Mouse (Mus musculus) naive thymus-derived CD4-positive, alpha-beta T cell, adult 2 months (primary cell): ENCODE measurements around the gene Siva1.

Experiments used
- DNase-seq: peaks from one replicate; pipeline ENCODE4 v3.0.0-alpha.2; 2011; ENCODE audit warnings: low read depth

Gene Siva1

DNA sequence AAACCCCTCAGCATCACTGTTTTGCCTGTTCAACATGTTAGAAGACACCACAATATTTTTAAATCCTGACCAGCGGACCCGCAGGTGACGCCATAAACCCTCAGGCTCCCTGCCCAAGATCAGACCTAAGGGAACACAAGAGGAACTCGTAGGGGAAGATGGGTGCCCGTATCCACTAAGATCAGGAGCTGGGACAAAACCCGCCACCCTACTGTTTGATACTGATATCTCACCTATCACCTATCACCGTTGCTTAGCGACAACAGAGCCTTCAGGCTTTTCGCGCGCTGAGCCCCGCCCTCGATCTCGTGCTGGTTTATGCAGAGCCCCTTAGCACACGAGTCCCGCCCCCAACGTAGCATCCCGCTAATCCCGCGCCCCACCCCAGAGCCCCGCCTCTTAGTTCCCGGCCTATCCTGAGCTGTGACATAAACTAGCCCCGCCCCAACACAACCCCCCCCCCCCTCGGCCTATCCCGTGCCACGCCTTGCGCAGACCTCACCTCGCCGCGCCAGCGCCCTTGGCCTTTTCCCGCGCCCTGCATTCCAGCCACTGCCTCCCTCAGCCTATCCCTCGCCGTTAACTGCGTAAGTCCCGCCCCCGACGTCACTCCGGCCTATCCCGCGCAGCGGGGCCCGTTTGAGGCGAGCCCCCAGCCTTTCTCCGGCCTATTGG lies at the start of gene Siva1:
Gene Siva1, plus strand, starts transcription at position 500 of the 675 bp plus-strand sequence.
- peak; percentile 97 for DNase-seq

DNA sequence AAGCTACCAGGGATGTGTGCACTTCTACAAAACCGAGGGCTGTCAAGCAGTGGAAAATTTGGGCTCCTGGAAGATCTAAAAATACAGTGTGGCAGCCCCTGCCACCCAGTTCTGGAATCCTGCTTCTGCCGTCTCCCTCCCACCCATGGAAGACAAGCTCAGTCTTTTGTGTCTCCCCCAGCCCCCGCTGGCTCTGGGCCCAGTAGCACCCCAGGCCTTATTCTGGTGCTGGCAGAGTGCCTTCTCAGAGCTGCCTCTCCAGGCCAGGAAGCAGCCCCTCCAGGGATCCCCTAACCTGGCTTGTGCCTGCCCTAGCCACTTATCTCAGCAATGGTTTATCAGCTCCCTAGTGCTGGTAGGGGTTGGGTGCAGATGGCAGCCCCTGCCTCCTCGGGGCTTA lies 49.5 kb upstream of the Siva1 start:
- DNase-seq, result no peak

DNA sequence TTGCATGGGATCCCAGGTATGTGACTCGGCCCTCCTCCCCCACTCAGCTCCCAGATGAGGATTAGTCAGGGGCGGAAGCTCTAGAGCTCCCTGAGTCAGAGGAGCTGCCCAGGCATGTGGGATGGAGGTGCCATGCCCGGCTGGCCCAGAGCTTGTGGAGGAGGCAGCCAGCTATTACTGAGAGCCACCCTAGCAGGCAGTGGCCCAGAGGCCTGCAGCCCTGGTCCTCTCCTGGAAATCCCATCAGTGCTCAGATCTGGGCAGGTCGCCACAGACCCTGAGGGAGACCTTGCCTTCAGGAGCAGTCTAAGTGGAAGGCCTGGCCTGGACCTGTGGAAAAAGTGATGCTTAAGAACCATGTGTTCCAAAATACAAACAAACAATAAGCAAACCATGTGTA lies 48.9 kb upstream of the Siva1 start:
- DNase-seq, result no peak

DNA sequence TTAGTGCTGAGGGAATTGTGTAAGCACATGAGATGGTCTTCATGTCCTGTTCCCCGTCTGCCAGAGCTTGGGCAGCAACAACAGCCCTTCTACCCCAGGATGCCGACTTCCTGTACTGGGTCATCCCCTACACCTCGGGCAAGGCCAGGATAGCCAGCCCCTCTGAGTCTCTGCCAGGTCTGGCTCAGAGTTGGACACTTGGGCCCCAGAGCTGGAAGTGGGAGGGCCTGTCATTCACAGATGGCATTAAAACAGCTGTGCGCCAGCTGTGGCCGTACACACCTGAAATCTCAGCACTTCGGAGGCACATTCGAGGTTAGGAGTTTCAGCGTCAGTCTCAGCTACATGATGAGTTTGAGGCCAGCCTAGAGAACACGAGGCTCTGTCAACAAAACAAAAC lies 48.0 kb upstream of the Siva1 start:
- DNase-seq, result no peak

DNA sequence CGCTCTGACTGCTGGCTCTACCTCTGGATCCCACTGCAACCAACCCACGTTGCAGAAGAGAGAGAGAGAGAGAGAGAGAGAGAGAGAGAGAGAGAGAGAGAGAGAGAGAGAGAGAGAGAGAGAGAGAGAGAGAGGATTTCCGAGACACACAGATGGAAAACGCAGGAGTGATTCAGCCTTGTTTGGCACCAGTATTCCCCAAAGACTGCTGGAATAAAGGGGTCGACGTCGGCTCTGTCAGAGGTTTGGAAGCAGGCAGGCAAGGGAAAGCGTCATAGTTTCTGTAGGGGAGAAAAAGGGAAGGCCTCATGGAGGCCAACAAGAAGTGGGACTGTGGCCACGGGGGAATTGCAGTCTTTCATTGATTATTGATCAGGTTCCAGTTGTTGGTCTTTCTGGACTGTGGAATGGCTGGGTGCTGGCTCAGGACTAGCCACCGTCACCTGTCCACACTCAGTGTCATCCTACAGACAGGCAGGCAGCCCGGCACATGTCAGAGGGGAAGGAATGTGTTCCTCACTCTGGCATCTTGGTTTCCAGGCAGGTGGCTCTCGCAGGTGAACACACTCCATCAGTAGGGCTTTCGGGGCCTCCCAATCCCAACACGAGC lies 47.5 kb upstream of the Siva1 start:
- DNase-seq, result no peak

DNA sequence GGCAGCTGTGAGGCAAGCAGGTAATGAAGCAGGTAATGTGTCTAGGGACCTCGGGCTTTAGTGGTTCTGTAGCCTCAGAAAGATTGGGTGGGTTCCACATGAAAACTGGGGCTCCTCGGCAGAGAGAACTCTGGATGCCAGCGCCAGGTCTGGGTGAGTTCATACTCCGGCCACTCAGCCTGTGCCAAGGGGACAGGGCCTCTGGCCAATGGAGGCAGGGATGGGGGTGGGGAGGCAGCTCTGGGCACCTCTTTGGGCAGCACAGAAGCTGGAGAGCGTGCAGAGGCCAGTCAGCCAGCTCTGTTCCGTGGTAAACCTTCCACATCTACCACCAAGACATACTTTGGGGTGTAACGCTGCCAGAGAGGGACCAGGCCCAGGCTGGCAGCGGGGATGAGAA lies 46.9 kb upstream of the Siva1 start:
- DNase-seq, result no peak

DNA sequence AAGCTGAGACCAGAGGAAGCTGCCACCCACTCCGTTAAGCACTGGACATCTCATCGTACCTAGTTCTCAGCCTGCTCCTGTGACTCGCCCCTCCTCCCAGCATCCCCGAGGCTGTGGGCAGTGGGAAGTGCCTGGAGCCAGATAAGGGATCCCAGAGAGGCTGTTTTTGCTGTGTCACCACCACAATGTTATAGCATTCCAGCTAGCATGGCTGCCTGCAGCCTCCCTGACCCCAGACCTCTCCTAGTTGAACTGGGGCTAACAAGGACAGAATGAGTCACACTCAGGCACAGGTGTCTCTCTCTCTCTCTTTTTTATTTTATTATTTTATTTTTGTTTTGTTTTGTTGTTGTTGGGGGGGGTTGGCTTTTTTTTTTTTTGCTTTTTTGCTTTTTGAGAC lies 45.3 kb upstream of the Siva1 start:
- DNase-seq, result no peak

DNA sequence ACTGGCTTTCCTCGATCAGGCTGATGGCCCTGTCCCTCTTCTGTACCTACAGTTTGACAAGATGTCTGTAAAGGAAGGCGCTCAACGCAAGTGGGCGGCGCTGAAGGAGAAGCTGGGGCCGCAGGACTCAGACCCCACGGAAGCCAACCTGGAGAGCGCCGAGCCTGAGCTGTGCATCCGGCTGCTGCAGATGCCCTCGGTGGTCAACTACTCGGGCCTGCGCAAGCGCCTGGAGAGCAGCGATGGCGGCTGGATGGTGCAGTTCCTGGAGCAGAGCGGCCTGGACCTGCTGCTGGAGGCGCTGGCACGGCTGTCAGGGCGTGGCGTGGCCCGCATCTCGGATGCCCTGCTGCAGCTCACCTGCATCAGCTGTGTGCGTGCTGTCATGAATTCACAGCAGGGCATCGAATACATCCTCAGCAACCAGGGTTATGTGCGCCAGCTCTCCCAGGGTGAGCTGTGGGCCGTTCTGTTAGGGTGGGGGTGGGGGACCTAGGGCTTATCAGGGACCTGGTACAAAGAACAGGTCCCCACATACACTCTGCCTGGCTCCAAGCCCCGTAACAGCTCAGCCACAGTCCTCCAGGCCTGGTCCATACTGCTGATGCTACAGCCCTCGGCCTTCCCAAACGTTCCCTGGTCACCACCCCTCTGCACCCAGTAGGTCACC lies 44.4 kb upstream of the Siva1 start:
- DNase-seq, result no peak

DNA sequence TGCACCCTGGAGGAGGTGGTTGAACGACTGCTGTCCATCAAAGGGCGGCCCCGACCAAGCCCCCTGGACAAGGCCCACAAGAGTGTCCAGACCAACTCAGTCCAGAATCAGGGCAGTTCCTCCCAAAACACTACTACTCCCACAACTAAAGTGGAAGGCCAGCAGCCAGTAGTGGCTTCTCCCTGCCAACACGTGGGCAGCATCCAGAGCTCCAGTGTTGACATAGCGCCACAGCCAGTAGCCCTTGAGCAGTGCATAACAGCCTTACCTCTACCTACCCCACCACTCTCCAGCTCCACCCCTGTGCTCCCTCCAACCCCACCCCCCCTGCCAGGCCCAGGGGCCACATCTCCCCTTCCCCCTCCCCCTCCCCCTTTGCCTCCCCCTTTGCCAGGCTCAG lies 40.5 kb upstream of the Siva1 start:
- DNase-seq, result no peak

DNA sequence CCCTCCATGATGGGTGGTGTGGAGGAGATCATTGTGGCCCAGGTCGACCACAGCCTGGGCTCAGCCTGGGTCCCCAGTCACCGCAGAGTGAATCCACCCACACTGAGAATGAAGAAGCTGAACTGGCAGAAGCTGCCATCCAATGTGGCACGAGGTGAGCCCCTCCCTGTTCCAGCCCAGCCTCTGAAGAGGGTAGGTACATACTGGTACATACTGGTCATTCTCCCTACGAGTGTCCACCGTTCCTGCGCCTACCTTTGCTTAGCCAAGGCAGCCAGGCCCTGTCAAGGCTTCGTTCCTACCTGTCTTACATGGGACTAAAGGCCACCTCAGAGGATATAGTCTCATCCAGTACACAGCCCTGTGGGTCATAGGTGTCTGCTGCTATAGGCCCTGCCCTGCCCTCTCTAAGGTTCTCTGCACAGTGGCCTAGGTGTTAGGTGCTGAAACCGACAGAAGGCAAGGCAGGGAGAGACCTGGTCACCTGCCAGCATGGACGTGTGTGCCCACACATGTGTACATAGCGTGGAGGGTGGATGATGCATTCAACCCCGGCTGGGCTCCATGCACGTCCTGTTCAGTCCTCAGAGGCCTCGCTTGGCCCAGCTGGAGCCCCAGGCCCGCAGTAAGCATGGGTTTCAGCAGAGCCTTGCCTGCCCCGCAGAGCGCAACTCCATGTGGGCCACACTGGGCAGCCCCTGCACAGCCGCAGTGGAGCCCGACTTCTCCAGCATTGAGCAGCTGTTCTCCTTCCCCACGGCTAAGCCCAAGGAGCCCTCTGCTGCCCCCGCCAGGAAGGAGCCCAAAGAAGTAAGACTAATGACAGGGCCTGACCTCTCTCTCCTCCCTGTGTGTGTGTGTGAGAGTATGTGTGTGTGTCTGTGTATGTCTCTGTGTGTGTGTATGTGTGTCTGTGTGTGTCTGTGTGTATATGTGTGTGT lies 39.5 kb upstream of the Siva1 start:
- DNase-seq, result no peak

DNA sequence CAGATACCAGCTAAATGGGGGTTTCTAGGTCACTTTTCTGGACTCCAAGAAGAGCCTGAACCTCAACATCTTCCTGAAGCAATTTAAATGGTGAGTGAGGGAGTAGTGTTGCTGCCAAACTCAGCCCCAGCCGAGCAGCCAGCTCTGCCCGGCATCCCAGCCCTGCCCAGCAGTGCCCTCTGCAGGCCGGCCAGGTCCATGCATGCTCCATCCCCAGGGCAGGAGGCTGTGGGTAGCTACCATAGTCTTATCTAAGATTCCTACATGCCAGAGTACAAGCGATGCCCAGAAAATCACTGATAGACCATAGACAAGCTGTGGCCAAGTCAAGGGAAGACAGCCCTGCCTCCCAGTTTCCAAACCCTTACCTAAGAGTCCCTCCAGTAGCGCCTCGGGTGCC lies 38.7 kb upstream of the Siva1 start:
- peak; percentile 78 for DNase-seq

DNA sequence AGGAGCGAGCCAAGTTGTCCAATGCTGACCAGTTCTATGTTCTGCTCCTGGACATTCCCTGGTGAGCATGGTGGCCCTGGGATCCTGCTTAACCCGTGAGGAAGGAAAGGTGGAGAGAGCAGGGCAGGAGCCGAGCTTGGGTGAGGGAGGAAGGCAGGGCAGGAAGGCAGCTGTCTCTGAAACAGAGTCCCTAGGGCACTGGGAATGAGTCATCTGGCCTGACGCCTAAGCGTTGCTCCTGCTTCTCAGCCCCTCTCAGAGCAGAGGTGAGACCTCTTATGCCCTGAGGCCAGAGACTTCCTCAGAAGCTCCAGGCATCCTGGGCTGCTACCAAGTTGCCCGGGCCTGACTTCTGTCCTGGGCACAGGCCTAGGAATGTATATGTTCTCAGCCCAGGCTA lies 37.5 kb upstream of the Siva1 start:
- DNase-seq, result no peak

DNA sequence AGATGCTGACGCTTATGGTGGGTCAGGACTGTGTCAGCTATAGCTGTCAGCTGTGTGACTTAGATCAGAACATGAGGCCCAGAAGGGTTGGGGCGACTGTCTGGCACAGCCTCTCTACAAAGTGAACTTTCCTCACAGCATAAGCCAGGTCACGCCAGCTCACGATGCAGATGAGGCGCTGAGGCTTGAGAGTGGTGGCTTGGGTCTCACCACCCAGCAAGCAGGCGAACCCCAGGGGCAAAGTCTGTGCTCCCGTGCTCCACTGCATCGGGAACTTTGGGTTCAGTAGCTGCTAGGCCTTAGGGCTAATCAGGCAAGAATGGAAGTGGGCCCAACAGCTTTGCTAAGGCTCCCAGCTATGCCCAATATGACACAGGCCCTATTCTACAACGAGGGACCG lies 35.4 kb upstream of the Siva1 start:
- DNase-seq, result no peak

DNA sequence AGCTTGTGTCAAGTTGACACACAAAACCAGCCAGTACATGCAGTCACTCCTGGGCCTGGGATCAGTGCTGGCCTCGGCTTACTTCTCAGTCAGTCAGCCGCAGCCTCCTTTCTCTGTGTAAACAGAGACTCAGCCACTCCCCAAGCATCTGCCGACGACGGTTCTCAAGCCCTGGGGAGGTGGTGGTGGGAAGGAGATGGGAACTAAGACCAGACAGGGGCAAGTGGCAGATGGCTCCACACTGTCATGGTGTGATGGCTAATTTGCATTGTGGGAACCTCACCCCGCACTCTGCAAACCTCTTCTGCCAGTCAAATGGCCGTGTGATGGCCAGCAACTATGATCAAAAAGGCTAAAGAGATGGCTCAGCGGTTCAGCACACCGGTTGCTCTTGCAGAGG lies 27.8 kb upstream of the Siva1 start:
- no peak for DNase-seq

DNA sequence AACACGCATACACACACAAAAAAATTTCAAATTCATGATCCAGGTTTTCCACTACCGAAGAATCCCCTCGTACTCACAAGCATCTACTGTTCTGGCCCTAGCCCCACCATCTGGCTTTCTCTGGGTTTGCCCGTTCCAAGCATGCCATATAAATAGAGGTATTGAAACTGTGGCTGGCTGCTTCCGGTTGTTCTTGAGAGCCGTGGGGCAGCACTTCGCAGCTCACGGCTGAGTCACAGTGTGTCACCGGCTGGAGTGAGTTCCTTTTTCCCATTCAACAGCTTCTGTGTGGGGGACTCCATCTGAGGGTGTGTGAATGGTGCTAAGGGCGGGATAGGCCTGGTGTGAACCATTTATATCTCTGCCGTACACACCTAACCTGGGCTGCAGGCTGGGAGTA lies 27.3 kb upstream of the Siva1 start:
- peak; percentile 56 for DNase-seq

DNA sequence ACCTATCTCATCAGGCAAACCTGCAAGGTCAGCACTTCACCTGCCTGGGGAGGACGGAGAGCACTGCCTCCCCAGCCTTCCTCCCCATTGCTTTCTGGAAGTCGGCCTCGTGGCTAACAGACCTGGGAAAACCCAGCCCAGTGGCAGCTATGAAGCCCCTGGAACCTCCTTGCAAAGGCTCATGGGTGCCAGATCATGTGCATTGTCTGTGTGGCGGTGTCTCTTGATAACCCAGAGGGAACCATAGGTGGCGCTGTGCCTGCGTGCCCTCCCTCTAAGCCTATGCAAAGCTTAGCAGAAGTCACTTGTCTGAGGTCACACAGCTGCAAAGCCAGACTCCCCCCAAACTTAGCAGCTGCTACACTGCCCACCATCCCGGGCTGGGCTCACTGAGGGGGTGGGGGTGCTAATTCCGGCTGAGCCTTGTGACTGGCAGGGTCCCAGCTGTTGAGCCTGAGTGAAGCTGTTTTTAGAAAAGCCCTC lies 26.5 kb upstream of the Siva1 start:
- peak; percentile 85 for DNase-seq

DNA sequence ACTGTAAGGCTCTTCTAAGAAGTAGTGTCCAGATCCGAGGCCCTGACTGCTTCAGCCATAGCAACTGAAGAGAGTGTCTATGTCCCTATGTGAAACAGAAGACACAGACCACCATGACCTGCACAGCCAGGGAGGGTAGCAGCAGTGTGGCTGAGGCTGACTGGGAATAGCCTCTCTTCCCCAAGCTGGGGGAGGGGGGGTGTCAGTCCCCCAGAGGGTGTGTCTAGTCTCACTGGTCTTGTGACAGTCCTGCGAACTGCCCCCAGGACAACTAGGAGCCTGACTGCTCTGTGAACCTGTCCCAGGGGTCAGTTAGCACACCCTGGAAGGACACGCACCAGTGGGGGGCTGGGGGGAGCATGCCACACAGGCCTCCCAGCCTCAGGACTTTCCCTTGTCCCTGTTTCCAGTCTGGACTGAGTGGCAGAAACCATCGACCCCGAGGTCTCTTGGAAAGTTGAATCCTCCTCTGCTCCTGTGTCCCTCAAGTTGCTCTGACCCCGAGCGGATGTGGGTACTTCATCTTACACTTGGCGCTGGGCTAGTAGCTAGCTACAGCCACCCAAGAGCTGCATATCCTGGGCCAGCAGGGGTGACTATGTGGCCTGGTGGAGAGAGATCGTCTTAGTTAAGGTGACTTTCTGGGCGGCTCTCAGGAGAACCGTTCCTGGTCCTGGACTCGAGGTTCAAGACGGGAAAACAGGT lies 25.3 kb upstream of the Siva1 start:
- peak; percentile 60 for DNase-seq

DNA sequence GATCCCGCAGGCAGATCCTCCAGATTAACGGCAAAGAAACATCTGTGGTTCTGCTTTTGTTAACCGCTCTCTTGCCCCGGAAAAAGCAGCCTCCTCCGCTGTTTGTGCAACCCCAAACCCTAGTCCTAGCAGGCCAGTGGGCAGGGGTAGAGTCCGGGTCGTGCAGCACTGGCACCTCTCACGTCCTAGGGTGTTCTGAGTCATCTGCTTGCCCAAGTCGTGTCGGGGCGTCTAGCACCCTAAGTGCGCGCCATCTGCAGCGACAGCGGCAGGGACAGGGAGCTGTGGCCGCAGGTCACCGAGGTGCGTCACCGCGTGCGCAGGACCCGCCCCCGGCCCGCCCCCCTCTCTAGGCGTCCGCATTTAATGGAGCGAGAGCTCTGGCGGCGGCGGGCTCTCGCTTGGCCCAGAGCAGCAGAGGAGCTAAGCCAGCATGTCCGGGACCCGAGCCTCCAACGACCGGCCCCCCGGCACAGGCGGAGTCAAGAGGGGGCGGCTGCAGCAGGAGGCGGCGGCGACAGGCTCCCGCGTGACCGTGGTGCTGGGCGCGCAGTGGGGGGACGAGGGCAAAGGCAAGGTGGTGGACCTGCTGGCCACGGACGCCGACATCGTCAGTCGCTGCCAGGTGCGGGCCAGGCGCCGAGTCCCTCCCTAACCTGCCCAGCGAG lies 24.7 kb upstream of the Siva1 start, which contains the start of gene Adssl1:
Gene Adssl1, plus strand, starts transcription at position 360 of the 668 bp plus-strand sequence.
- peak; percentile 67 for DNase-seq

DNA sequence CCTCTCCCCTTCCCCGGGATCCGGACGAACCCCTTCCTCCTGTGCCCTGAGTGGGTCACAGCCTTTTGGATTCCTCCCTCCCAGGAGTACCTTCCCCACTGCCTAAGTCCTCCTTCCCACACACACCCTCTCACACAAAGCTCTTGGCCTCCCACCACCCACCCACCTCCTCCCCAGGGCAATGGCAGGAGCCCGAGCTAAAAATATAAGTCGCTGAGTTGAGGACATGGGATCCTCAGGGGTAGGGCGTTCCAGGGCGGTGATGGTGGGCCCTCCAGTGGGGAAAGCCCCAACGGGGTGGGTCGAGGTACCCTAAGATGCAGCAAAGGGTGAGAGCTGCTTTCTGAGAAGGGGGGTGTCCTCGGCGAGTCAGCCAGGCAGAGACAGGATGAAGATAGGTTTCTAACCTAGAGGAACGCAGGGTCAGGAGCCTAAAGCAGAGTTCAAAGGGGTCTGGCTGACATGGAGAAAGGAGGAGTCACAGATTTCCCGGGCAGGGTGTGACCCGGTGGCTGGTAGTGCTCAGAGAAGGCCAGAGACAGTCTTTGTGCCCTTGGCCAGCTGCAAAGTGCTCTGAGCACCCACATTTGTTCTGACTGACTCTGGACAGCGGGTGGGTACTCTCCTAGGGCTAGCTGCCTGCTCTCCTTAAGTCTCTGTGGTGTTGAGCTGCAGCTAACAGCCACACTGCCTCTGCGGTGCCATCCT lies 24.0 kb upstream of the Siva1 start:
- DNase-seq, result peak; percentile 42

DNA sequence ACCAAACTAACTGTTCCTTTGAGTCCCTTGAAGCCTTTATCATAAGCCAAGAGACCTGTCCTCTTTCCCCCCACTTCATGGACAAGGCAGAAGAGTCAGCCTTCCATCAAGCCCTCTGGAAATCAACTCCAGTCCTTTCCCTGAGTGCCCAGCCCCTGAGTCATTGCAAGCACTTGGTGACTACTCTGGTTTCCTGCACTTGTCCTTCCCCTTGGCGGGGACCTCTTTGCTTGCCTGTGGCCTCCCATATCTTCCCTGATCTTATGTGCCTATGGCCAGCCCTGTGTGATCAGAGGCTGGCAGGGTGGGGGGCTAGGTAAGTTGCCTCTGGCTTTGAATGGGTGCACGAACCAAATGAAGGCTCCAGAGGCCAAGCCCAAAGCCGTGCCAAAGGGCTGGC lies 22.6 kb upstream of the Siva1 start:
- DNase-seq, result no peak
